Mouse (Mus musculus) yolk sac, embryonic 10.5 days (tissue): ENCODE measurements around the gene Zfp593.
"Not testable (repeated sequence)": the region's sequence is repeated elsewhere in the genome, so short reads cannot be mapped to it uniquely, and the experiment has no call there.

Source experiments
- DNase-seq: peaks from one replicate; pipeline ENCODE4 v3.0.0-alpha.2; 2017; ENCODE audit warnings: low spot score

The Zfp593 gene

DNA sequence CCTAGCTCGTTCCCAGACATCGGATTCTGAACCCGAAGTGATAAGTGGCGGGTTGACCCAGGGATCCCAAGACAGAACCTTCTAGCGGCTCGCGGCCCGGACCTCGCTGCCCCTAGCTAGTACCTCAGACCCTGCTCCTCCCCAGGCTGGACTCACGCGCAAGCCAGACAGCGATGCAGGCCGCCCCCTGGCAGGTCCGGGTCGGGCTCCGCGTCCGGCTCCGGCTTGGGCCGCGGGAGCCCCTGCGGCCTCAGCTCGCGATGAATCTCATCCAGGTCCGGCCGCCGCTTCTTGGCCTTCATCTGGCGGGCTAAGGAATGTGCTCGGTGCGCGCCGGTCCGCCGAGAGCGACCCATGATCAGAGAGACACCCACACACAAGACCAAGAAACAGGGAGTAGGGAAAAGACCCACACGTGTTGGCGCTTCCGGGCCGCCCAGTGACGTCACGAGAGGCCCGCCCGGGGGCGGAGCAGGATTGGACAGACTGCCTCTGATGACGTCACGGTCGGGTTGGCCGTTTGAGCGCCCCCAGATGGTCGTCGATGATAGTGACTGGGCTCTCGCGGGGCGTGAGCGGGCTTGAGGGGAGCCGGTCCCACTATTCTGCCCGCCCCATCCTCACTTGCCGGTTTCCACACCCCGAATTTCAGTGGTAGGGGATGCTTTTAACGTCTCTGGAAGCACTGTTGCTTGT lies at the start of gene Zfp593:
Gene Zfp593, minus strand, starts transcription at position 445 of the 696 bp plus-strand sequence.
- peak; percentile 92 for DNase-seq

DNA sequence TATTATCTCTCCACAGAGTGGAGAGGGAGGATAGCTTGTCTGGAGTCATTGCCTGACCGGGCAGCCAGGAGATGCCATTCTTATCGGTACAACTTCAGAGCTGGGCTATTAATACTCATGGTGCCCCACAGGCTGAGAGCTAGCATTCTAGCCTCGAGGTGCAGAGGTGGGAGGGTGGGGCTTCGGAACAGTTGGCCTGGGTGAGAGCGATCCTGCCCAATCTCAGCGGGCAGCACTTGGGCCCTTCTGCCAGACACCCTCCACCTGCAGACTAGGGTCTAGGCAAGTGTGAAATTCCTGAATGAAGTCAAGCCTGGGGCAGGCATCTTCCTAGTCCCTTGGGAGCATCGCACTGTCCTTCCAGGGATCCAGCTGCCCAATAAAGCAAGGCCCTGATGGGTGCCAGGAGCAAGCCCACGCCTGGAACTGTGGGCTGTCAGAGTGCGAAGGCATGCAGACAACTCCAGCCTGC lies 48.3 kb upstream of the Zfp593 start:
- no peak for DNase-seq

DNA sequence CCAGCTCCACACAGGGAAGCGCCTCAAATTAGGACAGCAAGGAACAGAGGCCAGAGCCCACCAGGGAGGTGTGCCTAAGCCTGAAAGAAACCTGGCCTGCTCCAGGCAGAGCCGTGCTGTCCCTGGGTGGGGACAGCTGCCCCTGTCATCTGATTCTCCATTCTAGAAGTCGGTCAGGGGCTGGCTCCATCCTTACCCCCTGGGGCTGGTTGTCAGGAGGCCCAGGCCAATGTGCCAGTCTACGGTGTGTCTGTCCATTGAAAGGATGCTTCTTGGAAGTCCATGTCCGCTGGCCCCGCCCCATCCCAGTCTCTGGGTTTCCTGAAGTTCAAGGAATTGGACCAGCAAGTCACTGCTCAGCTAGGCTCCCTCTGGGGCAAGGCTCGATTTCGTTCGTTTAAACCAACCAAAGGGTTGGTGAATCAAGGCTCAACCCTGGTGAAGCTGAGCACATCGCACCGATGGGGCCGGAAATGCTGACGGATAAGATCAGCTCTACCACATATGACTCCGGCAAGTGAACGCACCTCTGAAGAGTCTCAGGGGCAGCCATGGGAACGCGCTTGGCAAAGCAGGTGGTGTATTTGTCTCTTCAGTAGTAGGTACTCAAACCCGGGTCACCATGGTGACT lies 47.8 kb upstream of the Zfp593 start:
- no peak for DNase-seq

DNA sequence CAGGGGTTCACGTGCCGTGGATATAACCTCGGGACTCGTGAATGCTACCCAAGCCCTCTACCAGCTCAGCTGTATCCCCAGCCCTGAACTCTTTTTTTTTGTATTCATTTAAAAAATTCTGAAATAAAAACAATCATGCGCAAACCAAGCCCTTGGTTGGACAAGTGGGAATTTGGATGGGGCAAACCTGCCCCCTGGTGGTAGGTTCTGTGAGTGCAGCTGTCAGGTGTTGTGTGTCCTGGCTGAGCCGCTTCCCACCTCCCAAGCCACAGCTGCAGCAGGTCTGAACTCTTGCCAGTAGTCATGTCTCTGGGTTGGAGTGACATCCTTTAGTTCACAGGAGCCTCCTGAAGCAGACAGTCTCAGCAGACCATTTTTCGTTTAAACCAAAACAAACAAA lies 46.7 kb upstream of the Zfp593 start:
- DNase-seq: peak; percentile 69

DNA sequence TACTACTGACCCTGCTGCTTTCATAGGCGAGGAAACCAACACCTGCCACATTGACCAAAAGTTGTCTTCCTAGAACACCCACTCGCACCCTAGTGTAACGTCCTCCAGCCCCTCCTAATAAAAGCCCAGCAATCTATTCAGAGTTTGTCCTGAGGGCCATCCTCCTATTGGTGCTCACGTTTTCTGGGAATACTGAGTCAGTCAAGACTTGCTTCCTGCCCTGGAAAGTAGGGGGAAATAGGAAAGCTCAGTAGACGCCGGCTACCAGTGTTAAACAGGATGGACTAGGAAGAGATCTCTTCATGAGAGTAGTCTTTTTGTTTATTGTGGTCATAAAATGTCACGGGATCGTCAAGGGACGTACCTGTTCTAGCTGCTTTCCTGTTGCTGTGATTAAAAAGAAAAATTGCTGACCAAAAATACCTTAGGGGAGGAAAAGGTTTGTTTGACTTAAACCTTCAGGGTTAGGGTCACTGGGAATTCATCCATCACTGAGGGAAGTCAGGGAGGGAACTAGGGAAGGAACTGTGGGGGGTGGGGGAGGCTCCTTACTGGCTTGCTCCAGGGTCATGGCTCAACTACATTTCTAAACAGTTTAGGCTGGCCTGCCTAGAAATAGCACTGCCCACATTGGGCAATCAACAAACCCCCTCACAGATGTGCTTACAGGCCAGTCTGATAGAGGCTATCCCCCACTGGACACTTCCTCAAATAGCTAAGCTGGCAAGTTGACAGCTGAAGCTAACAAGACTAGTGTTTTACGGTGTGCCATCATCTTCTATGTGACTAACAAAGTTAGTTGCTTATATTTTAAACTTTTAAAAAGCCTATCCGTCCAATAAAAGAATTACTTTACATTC lies 43.2 kb upstream of the Zfp593 start:
- DNase-seq: no peak

DNA sequence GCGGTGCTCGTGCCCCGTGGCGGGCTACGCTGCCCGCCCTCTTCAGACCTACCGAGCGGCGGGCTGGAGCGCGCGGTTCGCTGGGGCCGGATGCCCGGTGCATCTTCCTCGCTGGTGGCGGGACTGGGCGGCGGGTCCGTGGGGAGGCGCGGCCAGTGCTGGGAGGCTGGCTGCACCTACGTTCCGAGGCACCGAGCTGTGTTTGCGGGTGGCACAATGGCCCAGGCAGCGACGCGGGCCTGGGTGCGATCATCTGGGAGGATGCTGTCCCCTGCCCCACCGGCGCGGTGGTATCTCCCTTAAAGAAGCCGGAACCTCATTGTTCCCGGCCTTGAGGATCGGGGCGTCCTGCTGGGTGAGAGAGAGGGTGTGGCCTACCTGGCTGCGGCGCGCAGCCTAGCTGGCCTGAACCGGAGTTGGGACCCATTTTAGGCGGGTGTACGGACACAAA lies 42.2 kb upstream of the Zfp593 start, which contains the start of gene Pdik1l:
Gene Pdik1l, minus strand, starts transcription at position 321 of the 451 bp plus-strand sequence.
- DNase-seq: peak; percentile 86

DNA sequence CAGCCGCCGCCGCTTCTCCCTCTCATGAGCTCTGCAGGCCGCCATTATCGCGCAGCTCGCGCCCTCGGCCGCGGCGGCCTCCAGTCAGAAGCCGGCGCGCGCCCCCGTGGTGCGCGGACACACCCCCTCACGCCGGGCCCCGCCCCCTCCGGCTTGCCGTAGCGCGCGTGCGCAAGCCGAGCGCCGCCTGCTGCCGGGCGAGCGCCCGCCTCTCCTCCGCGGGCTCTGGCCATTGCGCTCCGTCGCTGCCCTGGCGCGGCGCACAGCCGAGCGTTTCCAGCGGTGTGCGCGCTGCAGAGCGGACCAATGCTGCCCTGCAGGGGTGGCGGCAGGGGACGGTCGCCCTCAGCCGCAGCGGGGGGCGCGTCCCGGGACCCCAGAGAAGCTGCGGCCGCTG lies 41.8 kb upstream of the Zfp593 start:
- peak; percentile 93 for DNase-seq

DNA sequence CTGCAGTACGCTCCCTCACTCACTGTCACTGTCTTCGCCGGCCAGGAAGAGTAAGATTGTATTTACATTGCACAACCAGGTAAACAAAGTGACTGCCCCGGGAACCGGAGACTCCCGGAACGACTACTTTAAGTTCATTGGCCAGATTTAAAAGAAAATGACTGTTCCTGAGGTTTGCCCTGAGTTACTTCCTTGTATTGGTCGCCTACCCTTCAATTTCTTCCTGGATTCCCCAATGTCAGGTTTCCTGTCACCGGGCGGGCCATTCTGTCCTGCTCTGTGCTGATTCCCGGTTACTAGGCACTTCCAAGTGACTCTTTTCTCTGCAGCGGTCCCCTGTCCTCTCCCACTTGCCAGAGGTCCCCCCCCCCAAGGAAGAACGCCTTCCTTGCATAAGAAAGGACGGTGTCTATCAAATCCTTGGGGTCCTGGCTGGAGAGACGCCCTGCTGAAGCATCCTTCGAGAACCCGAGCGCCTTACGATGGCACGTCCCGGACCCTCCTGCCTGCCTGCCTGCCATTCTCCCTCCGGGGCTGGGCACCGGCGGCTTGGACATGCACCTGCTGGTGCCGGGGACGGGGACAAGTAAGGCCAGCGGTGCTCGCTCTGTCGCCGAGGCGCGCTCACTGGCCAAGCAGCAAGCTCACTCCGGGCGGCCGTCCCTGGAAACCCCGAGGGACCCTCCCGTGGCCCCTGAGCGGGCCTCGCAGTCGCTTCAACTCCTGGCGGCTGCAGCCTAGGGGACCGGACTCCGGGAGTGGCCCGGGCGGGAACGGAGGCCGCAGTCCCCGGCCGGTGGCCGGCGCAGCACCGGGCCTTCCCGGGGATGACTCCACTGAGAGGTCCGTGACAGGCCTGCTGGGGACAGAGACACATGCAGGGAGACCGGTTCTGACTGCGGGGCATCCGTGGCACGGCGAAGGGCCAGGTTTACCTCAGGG lies 41.1 kb upstream of the Zfp593 start:
- DNase-seq: peak; percentile 77

DNA sequence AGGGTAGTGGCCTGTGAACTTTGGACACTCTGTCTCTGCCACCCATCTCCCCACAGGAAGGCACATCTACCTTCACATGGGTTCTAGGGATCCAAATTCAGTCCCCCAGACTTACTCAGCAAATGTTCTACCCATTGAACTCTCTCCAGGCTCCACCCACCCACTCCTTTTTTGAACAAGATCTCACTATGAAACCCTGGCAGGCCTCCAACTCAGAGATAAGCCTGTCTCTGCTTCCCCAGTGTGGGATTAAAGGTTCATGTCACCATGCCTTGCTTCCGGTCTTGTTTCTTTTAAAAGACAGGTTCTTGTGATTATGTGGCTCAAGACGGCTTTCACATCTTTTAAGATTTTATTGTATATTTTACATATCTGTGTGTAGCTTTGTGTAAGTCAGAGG lies 39.5 kb upstream of the Zfp593 start:
- no peak for DNase-seq

DNA sequence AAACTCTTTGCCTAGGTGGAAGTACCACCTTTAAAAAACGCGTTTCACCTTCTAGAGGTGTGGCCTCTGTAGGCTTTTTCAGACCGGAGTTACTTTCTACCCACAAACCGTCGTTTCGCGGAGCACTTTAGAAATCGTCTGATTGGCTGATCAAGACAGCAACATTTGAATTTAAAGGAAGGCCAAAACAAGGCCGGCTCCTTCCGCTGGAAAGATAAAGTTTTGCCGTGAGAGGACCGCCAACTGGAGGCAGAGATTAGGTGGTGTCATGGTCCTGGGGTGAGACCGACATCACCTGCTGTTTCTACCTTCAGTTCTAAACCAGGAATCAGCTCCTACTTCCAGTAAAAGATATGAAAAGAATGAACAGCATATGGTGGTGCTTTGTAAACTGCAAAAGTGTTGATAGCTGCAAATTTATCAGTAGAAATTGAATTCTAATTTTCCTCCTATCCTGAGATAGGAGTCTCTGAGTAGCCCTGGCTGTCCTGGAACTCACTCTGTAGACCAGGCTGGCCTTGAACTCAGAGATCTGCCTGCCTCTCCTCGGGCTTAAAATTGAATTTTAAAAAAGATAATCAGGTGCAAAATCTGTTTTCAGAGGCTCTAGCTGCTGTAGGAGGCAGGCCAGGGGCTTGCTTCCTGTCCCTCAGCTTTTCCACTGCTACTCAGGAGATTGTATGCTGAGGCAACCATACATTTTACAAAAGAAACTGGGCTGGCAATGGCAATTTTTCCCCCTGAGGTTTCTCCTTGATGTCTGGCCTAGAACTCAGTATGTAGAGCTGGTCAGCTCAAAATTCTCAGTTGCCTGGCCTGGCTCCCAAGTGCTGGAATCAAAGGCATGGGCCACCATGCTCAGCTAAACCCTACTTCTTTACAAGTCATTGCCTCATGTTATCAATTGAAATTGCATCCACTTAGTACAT lies 28.3 kb upstream of the Zfp593 start:
- peak; percentile 74 for DNase-seq

DNA sequence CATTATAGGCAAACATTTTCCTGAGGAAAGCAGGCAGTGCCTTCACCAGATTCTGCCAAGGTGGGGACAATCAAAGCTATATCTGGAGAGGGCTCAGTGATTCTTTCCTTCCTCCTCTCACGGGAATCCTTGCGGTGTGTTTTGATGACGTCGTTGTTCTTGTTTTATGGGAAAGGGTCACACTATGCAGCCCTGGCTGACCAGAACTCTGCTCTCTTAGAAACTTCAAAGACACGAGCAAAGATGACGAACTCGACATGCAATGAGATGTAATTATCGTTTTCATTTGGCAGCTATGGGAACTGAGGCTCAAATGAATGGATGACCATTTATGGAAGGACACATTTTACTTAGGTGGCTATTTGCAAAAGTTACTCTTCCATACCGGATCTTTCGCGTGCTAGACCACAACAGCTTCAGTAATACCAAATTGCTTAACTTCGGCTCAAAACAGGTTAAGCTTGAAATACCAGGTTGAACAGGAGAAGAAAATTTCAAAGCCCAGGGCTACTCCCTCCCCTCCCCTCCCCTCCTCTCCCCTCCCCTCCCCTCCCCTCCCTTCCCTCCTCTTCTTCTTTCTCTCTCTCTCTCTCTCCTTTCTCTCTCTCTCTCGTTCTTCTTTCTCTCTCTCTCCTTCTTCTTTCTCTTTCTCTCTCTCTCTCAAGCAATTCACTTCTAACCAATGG lies 27.5 kb upstream of the Zfp593 start:
- DNase-seq: no peak

DNA sequence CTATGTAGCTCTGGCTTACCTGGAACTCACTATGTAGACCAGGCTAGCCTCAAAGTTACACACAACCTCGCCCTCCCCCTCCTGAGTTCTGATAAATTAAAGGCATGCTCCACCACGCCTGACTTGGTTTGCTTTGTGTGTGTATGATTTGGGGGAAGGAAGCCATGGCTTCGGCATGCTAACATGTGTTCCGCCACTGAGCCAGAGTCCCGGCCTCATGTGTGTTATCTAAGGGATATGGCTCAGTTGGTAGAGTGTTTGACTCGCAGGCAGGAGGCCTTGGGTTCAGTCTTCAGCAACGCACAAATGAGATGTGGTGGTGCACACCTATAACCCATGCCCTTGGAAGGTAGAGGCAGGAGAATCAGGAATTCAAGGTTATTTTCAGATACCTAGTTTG lies 26.6 kb upstream of the Zfp593 start:
- DNase-seq: no peak

DNA sequence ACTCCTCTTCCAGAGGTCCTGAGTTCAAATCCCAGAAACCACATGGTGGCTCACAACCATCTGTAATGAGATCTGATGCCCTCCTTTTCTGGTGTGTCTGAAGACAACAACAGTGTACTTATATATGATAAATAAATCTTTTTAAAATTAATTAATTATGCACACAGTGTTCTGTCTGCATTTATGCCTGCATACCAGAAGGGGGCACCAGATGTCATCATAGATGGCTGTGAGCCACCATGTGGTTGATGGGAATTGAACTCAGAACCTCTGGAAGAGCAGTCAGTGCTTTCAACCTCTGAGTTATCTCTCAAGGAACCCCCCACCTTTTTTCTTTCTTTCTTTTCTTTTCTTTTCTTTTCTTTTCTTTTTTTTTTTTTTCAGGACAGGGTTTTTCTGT lies 24.2 kb upstream of the Zfp593 start:
- DNase-seq: not testable (repeated sequence)

DNA sequence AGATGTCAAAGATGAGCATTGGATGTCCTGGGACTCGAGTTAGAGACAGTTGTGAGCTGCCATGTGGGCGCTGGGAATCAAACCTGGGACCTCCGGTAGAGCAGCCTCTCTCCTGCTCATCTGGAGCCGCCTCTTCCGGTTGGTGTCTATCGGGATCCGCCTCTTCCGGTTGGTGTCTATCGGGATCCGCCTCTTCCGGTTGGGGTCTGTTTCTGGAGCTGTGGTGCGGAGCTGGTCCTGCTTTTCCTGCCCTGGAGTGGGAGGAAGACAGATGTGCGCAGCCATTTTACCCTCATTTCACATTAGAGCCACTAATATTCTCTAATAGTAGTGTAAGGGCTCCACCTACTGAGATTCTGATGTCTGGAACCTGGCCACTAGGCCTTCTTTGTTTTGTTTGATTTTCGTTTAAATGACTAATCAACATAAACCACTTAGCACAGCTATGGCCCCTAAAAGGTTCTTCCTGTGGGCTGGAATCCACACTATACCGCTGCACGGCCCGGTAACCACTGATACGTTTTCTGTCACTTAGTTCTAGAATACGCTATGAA lies 22.8 kb upstream of the Zfp593 start:
- no peak for DNase-seq

DNA sequence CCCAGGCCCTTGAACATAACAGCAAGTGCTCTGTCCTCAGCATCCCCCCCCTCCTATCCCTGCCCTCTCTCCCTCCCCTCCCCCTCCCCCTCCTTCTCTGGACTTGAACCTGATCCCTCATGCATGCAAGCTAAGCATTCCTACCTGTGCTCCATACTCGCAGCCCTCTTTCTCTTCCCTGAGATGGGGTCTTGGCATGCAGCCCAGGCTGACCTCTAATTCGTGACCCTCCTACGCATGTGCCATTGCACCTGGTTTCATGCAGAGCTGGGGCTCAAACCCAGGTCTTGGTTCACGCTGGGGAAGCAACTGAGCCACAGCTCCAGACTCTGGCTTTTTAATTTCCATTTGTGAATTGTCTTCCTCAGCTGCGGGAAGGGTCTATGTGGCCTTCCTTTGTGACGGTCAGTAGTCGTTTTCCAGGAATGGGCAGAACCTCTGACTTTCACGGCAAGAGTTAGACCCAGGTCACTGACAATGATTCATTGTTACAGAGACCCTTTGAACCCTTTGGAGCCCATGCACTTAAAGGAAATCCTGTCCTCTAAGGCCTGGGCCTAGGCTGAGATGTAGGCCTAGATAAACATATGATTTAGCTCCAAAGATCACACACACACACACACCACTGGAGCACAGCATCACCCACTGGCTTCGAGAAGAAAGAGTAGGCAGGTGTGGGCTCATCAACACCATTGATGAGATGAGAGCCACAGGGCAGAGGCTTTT lies 20.6 kb upstream of the Zfp593 start:
- no peak for DNase-seq

DNA sequence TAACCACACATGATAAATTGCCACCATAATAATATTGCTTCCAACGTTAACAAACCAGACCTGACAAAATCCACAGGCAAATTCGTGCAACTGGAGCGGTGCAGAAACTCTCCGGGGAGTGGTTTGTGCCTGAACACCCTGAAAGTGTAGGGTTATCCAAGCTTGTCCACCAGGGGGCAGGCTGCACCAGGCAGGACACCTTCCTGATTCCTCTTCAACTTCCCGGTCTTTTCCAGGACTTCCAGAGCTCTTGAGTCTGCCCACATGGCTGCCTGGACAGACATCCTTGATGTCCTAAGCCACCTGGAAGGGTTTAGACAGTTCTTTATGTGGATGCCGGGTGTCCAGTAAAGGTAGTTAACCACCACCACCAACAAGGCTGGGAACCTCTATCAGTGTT lies 17.8 kb upstream of the Zfp593 start:
- DNase-seq: no peak

DNA sequence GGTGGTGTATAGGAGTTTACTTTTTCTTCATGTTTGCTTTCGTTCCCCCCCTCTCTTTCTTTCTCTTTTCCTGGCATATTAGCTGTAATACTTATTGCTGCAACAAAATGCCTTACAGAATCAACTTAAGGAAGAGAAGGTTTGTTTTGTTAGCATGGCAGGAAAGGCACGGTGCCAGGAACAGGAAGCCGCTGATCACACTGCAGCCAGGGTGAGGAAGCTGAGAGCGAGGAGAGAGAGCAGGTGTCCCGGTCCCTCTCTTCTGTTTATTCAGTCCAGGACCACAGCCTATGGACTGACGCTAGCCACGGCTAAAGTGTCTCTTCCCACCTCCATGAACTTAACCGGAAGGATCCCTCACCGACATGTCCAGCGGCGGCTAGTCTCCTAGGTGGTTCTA lies 13.0 kb upstream of the Zfp593 start:
- DNase-seq: no peak

DNA sequence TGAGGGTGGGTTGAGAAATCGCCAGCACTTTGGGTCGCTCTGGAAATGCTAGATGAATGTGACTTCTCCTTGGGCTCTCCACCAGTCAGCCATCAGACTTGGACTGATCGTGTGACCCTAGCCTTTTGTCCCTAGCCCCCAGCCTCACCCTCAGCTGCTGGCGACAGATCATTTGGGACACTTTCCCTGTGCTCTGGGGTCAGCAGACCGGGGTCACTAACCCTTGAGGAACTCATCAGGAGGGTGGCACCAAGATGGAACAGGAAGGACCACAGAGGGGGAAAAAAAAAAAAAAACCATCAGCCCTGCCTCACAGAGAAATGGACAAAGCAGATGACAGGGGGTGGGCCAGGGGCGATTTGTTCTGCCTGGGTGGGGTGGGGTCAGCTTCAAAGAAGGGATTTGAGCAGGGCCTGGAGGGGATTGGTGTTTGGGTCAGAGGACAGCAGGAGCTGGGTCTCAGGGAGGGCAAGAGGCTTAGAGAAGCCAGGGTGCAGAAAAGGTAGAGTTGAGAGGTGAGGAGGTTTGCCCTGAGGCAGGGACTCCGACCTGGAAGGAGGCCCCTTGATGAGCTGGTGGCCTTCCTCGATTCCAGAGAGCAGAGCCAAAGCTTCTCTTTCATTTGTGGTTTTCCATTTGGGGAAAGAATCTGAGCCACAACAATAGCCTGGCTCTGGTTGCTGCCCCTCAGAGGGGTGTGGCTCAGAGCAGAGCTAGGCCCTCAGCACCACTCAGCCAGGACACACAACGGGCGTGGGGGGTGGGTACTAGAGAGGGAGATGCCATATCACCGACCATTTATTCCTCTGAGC lies 12.0 kb upstream of the Zfp593 start:
- no peak for DNase-seq
